Mouse (Mus musculus): ENCODE measurements at regions not wholly inside any gene's neighbourhood (a gene's known extent, or its start where the extent isn't known, plus 50 kb on each side); places are given as distances from the start of the nearest gene placed in this dataset.

DNA sequence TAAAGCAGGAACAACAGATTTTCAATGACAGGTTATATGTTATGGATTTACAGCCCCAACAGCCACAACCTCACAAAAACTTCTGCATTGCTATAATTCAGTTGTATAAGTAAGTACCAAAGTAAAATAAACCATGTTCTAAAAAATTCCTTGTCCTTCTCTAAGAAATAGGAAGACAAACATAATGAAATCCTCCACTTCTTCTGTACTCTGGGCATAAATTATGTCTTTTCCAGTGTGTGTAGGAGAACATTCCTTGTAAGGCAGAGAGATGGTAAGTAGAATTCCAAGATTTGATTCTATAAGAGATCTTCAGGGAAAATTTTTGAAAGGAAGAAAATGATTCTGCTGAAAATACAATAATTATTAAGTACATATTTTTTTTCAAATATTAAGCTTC lies 209.4 kb upstream of the Zc3h12c start:
- no peak for DNase-seq

DNA sequence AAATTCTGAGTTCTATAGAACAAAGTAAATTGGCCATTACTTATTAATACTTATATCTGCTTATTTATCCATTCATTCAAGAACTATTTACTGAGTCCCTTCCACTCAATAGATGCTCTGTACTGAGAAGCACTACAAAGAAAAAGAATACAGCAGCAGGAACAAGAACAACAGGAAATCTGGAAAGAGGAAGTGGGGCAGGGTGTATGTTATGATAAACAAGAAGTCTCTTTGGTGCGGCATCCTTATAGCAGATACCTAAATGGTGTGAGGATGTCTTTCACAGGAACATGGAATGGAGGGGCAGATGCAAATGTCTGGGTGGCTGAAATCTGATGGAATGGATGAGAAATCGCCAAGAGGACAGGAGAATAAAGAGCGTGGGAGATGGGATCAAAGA lies 208.5 kb upstream of the Zc3h12c start:
- no peak for DNase-seq

DNA sequence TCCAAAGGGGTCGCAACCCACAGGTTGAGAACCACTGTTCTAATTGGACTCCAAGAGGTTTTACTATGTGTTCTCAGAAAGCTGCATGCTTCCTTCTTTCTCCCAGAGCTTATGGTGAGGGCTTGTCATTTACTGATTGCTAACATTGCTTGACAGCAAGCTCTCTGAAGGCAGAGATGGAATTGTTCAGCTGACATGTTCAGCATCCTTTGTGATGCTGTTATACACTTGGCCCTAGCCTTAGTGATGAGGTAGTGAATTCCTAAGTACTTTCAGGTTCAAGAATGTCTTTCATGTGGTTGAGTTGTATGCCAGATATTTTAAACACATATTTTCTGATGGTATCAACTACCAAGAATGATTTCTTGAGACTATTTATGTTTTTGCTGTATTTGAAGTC lies 202.9 kb upstream of the Zc3h12c start:
- no peak for DNase-seq

DNA sequence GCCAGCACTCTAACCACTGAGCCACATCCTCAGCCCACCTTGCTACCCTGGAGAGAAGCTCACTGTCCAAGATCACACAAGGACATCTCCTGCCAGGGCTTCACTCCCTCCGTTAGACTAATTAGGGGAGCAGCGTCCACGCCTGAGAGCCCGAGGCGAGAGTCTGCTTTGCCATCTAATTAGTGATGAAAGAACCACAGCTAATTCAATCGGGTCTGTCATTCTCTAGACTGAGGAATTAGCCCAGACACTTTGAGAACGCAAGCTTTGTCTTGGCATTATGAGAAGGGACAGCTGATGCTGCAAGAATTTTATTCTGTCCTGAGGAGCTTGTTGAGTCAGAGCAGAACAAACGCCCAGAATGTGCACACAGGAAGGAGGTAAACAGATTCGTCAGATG lies 200.5 kb upstream of the Zc3h12c start:
- peak; percentile 1 to 2 for DNase-seq

DNA sequence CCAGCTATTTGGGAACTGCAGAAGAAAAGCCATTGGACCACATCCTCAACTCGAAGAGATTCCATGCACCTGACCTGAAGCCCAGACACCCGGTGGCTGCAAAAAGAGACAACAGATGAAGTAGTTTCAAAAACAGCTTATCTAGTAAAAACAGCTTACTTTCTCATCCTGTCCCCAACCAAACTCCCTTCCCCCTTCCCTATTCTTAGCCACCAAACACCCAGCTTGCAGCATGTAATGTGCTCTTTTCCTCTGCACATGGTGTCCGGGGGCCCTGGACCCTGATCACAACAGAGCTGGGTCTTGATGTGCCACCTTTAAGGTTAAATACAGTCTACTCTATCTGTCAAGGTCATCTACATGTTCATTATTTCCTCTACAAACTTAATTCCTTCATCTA lies 199.7 kb upstream of the Zc3h12c start:
- DNase-seq, result no peak

DNA sequence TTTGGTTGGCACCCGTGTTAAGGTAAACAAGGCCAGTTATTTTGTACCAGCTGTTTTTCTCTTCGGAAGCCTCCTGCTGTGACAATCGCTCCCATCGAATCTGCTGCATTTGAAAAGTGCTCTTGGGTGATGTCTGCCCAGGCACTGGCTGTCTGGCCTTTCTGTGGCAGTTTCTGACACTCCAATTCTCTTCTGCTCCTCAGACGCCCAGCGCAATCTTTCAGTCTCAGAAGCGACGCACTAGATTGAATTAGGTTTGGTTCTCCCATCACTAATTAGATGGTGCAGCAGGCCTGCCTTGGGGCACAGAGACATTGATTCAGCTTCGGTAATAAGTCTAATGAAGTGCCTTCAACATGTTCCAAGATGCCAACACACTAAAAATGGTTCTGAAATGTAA lies 197.7 kb upstream of the Zc3h12c start:
- DNase-seq, result no peak

DNA sequence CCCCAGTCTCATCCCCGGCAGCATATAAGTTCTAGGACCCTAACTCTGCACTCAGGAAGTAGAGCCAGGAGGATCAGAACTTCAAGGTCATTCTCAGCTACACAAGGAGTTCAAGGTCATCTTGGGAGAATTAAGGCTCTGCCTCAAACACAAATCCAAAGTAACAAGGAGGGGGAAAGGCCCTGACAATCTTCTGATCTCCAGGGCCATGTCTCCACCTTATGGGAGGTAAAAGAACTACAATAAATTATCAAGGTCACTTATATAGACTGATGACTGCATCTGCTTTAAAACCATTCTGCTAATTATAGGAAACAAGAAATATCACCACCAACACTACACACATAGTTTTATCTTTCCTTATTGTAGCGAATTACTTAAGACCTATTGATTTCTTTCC lies 193.2 kb upstream of the Zc3h12c start:
- no peak for DNase-seq

DNA sequence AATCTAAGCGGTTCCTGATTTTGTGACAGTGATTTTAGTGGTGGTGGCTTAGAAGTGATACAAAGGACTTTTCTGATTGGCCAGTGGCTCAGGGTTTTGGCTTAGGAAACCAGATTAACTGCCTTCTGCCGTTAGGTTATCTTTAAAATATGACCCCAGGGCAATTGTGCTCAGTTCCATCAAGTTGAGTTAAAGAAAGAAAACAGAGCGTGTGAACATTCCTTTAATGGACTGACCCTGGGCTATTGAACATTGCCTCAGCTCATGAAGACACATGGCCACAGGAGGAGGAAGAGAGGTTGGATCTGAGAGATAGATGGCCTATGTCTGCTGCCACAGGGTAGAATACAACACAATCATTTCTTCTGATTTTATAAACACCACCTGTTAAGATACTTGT lies 191.0 kb upstream of the Zc3h12c start:
- DNase-seq, result no peak

DNA sequence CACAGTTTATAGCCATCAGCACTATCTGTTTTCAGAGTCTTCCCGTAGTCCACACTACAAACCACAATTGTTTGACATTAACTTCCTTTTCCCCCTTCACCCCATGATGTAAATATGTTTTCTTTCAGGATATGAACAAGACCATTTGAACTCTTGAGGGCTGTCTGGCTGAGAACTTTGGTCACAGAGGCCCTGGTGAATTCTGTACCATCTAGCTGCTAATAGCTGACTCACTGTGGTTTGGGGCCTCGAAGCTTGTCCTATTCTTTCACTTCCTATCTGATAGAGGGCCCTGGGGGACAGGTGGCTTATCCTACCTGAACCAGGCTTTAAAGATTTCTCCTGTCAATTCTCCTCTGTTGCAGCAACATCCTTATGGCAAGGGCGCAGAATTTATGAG lies 188.2 kb upstream of the Zc3h12c start:
- no peak for DNase-seq

DNA sequence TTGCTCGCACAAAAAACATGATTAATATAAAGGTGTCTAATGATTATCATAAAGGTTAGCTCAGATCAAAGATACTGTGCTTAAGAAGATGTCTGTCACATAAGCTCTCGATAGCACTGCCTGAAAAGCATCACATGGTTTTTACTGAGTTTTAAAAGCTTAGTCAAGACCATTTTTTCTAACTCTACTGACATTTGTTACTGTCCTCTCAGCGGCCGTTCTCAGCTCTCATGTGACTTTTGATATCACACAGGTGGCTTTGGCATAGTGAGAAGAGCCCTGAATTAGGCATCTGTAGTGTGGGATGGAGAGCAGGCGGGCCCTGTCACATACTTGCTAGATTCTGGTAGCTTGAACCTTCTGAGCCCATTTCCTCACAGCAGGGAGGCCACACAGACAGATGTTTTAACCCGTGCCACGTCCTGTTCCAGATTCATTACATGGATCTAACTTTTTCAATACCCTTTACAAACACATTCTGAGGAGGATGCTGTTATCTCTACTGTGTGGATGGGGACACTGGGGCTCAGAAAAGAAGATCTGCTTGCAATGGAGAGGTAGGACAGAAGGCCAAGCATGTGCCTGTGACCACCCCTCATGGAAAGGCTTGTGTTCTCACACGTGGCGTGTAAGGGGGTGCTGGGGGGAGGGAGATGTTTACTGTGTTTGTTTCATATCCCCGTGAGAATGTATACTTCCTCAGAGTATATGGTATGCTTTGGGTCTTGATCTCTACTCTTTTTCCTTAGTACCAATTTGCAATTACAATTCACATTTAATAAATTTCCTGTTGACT lies 187.0 kb upstream of the Zc3h12c start:
- DNase-seq, result no peak

DNA sequence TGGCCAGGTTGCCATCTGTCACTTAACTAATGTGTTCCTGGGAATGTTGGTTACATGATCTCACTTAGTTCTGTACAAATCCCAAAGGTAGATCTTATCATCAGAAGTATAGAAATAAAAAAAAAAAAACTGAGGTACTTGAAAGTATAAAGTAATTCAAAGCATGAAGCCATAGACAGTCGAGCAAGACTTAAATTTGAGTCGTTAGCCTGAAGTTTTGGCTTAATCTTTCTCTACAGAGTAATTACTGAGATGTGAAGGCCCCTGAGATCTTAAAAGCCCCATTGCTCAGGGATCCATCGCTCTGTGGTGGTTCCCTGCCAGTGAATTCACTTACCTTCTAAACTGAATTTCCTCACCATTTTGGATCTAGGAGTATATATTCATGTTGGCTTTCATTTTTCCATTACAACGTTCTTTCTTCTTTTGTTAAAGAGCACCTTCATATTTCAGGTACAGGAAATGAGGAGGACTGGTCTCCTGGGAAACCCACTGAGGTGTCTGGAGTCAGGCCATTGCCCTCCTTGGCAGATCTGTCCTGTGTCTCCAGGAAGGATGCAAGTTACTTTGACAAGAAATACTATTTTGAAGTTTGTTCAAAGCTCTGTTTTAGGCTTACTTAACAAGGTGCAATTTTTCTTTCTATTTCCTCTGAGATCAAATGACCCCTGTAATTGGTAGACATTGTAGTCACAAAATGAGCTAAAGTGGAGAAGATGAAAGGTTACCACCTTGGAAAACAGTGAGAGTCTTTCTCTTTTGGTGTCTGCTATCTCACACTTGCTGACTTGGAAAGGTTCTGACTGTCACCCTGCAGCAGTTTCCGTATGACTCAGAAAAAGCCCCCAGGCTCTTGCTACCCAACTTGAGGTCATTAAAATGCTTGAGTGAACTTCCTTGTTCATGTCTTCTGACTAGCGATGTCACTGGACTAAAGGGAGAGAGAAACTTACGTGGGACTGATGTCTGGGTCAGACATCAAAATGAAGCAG lies 180.5 kb upstream of the Zc3h12c start:
- DNase-seq, result no peak

DNA sequence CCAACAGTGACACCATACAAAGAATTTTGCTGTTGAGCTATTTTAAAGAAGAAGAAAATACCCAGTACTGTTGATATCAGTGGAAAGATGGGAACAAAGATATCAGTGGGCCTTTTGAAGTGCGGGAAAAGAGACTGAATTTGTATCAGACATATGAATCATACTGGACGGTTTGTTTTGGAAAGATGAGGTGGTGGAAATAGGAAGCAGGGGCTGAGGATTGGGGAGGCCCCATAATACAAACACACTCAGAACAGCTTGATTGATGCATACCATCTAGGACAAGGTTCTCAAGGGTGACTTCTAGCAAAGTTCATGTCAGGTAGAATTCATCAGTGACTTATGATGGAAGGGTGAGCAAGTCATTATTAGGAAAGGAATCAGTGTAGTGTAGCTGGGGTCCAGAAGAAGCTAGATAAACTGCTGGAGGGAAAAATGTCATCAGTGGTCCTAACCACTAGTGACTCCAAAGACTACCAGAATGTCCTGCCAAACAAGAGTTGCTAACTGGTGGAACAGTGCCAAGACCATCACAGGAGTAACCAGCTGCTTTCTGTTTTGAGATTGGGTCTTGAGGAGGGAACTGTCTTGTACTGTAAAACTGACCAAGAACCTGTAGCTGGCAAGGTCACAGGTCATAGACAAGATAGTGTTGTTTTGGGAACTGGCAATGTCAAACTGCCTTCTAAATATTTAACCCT lies 176.0 kb upstream of the Zc3h12c start:
- DNase-seq, result no peak

DNA sequence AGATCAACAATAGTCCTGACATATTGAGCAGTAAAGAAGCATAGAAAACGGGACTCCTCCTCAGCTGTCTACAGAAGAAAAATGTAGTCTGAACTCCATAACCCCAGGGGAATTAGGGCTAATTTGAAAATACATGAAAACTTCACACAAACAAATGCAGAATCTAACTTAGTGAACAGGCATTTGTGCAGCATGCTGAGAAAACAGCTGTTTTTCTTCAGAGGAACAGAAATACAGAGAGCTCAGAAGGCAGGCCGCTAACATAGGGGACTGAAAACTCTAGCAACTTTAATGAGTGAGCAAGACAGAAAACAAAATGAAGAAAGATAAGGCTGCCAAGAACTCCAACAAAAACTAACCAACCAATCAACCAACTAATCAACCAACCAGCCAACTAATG lies 172.7 kb upstream of the Zc3h12c start:
- no peak for DNase-seq

DNA sequence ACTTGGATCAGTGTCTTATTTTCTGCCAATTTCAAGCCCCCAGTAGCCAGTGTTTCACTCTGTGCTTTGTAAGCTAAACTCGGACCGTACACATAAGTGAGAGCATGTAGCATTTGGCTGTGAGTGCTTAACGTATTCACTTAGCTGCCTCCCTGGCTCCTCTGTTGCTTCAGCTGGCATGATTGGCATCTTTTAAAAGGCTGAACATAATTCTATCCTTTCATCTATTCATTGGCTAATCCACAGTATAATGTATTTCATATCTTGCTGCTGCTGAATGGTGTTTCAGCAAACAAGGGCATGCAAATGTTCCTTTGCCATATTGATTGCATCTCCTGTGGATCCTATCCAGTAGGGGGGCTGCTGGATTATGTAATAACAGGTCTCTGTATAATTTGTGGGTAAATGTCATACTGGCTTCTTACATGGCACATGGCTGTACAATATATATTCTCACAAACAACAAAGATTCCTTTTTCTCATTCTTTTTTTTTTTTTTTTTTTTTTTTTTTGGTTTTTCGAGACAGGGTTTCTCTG lies 169.5 kb upstream of the Zc3h12c start:
- no peak for DNase-seq

DNA sequence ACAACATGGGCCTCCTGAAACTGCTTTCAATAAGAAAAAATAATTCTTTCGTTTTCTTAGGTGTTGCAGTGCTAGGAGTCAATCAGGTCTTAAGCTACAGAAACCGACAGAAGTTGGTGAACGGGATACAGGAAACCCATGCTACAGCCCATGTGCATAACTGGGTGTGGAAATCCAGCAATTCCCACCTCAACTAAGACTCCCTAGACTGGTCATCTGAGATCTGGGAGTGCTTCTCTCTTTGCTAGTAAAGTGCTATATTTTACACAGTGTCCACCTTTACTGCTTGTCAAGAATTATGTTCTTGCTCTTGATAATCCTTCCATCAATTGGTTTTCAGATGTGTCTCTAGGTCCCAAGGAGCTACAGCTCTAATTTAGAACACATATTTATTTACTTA lies 166.4 kb upstream of the Zc3h12c start:
- no peak for DNase-seq

DNA sequence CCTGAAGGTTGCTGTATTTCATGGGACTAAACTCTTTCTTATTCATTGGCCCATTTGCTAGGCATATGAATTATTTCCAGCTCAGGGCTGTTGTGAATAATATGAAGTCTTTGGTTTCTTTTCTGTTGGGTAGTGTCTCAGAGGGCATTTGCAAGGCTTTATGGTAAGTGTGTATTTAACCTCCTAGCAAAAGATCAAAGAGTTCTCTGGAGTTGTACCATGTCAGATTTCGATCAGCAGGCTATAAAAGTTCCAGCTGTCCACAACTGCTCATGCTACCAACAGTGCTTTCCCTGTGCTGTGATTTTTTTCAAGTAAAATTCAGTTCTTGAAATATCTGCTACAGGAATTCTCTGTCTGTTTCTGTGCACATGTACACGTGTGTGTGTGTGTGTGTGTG lies 165.5 kb upstream of the Zc3h12c start:
- no peak for DNase-seq

DNA sequence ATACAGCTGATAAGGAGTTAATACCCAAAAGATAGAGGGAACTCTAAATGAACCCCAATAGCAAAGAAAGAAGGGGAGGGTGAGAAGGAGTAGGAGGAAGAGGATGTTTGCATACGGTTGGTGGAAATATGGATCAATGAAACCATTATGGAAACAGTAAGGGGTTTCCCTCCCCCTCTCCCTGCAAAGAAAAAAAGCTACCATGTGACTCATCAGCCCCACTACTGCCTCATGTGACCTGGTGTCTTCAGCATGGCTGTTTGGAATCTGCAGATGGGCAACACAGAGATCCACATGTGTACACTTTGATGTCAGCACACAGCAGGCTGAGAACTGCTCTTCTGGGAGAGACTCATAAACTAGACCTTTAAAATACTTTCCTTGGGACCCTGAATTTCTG lies 163.4 kb upstream of the Zc3h12c start:
- DNase-seq, result no peak

DNA sequence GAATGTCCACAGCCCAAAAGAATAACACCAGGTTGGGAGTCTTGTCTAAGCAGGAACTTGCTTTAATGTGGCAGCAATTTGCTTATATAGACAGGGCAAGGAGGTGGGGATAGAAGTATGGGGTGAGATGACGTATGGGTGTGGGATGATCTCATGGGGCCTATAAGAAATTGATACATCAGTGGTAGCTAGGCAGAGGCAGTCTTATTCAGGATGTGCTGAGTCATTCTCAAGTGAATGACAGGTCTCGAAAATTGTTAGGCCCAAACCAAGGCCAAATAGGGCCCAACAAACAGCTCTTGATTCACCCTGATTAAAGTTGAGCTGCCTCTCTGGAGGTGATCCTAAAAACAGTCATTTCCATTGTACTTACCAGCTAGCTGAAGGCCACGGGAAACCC lies 162.3 kb upstream of the Zc3h12c start:
- DNase-seq, result no peak

DNA sequence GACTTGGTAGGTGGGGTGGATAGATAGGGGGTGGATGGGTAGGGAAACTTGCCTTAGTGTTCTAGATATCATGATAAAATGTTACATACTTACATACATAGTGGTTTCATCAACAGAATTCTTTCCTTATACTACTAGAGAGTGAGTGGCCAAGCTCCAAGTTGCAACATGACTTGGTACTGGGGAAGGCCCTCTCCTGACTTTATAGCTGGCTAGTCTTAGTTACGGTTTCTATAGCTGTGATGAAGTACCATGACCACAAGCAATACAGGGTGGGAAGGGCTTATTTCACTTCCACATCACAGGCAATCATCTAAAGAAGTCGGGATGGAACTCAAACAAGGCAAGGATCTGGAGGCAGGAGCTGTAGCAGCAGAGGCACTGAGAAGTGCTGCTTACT lies 156.0 kb upstream of the Zc3h12c start:
- DNase-seq, result no peak

DNA sequence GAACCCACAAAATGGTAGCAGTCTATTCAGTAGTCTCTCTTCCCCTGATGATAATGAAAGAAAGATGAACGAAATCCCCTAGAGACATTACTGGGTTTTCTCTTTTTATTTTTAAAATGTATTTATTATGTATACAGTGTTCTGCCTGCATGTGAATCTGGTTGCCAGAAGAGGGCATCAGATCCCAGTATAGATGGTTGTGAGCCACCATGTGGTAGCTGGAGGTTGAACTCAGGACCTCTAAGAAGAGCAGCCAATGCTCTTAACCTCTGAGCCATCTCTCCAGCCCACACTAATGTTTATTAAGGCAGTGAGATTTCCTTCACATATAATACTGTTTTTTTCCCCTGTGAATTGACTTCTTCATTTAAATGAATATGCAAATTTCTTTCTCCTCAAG lies 155.4 kb upstream of the Zc3h12c start:
- no peak for DNase-seq

DNA sequence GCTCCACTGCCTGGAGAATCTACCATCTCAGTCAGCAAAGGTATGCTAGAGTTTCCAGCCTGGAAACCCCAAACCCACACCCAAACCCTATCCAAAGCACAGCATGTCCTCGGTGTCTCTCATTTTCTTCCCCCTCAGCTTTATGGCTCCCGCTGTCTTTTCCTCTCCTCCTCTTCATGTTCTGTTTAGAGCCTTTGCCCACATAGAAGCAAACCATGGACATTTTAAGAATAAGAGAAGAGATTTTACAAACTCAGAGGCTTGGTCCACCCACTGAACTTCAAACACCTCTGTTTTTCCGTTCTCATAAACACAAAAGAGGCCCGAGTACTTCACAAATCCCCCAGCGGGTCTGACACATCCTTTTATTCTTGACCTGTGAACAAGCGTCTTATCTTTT lies 154.9 kb upstream of the Zc3h12c start:
- DNase-seq, result no peak

DNA sequence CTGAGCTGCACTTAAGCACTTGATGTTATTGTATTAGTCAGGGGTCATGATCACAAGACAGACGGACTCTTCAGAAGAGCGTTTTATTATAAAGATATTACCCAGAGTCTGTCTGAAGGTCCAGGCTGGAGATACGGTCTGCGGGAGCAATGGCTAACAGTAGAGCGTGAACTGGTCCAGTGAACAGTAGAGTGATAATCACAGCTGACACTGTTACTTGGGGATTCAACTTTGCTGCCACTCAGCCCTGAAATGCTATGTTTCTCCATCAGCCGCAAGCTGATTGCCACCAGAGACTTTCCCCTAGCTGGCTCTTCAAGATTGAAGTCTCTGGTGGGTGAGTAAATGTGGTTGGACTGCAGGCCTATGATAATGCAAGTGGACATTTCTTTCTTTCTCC lies 133.1 kb upstream of the Zc3h12c start:
- DNase-seq, result no peak

DNA sequence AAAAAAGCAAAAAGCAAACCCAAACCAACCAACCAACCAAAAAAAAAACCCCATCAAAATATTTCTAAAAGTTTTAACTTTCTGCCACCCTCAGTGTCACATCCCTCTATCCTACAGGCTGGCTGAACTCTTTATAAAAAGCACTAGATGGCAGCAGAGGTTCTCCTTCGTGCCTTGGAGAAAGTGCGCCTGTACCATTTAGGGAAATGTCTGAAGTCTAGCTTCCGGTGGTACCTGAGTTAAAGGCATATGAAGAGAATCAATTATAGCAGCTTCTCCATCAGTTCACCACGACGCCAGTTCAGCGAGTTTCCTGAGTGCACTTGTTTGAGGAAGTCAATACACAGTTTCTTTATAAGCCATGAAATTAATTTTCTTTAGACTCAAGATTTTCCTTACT lies 130.0 kb upstream of the Zc3h12c start:
- peak in 1 of 2 experiments; percentile 8 for DNase-seq
